Mouse (Mus musculus) left cerebral cortex, adult 9 months (tissue): Measurements from ENCODE around the gene Ints3.
"Not testable (repeated sequence)": the region's sequence is repeated elsewhere in the genome, so short reads cannot be mapped to it uniquely, and the experiment has no call there.

Experiments
- DNase-seq, 2 experiments: peaks; one replicate each; pipeline ENCODE4 v3.0.0; 2022; ENCODE audit warnings: low spot score in 2 of 2

The Ints3 gene

GRCm38 (mm10) chr3:90357959-90358358, 75.5 kb downstream of the Ints3 start:
- DNase-seq = no peak

DNA sequence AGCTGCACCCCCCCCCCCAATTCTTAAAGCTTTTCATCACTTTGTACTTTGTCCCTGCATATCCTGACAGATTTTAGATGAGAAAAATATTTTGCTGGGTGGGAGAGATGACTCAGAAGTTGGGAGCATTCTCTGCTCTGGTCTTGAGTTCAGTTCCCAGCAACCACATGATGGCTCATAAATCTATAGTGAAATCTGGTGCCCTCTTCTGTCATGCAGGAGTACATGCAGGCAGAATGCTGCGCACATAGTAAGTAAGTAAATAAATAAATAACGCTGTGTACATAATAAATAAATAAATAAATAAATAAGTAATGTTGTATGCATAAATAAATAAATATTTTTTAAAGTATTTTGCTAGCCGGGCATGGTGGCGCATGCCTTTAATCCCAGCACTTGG, 85.6 kb downstream of the Ints3 start:
- no peak for DNase-seq

- not testable (repeated sequence) for DNase-seq
Observed at GRCm38 (mm10) chr3:90342853-90343252, 90.6 kb downstream of the Ints3 start.
